Mouse (Mus musculus) c-Kit-positive CD71-positive TER-119-positive erythroid progenitor cells, embryonic 14.5 days (primary cell): ENCODE measurements around the gene Adamts3.

ENCODE experiments used
- DNase-seq: peaks from one replicate; pipeline ENCODE4 v3.0.0-alpha.2; 2013; ENCODE audit warnings: low spot score

Gene Adamts3

DNA sequence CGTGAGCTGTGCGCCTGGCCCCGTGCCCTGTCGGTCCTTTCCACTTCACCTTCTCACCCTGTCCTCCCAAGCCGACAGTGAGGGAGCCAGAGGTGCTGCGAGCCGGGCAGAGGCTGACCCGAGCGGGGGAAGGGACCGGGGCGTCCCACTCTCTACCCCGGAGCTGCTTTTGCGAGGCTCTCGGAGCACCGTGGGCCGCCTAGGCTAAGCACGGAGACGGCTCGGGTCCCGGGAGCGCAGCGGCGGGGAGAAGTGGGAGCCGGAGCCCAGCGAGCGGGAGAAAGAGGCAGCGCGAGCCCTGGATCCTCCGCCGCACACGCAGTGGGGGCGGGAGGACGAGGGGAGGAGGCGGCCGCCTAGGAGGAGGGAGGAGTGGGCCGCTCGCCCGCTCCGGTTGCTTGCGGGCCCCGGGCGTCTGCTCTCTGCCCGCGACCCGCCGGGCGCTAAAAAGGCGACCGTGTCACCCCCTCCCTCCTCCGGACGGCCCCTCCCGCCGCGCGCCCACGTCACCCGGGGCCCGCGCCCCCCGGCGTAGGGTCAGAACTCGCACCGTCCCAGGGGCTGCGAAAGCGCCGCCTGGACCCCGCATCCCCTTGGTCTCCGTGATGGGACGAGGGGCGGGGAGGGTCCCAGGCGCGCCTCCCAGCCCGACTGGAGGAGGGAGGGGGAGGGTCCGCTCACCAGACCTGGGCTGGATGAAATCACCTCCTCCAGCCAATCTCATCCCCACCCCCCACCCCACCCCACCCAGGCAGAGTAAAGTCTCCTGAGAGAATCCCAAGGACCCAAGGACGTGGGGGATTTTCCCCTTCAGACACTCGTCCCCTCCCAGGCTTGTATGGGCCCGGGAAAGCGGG is at the start of gene Adamts3:
Adamts3 (minus strand) TSS at position 284 of the 857 bp plus-strand sequence.
- DNase-seq, result peak; percentile 31

DNA sequence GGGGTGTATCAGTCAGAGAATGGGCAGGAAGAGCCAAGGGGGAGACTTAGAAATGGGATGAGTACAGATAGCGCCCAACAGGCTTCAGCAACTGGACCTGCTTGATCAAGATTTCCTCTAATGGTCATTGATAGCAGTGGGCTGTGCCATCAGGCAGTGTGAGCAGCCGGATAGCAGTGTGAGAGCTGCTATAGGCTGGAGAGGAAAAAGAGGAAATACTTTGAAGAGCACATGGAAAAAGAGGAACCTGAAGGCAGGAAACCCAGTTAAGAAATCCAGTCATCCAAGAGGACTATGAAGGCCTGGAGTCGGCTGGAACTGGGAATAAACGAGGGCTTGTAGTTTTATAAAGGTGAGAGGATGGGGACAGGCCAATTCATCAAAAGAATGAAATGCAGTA is 48.4 kb upstream of the Adamts3 start:
- DNase-seq, result no peak

GRCm38 (mm10) chr5:89912359-89912758 is 29.2 kb upstream of the Adamts3 start:
- DNase-seq, result no peak

DNA sequence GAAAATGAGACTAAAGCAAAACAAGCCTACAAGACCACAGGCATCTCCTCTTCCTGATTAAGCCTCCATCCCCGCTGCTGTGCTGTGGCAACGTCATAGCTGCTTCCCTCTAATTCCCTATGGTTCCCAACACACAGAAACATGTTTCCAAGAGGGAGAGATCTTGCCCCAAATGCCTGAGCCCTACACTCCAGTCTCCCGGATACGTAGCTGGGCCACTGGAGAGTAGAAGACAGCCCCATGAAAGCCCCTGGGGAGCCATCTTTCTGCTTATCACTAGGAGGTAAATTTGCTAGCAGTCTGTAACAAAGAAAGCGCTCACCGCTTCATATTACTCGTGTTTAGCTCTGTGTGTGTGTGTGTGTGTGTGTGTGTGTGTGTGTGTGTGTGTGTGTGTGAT is 28.8 kb upstream of the Adamts3 start:
- no peak for DNase-seq

DNA sequence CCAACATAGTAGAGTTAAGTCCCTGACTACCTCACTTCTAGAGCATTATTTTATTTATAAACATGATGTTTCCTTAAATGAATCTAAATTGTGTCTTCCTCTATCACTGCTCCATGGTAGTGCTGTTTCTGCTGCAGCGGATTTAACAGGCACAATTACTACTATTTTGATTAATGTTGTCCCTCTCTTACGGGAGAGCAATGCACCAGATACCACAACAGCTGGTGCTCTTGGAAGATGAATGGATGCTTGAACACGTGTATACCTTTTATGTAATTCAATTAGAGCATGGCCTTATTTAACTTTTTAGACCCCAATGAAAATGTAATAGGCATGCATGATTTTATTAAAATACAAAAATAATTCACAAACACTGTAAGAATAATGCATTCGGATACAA is 28.4 kb upstream of the Adamts3 start:
- no peak for DNase-seq

- DNase-seq, result no peak
These were observed 23.8 kb upstream of the Adamts3 start for GRCm38 (mm10) chr5:89906884-89907431.

DNA sequence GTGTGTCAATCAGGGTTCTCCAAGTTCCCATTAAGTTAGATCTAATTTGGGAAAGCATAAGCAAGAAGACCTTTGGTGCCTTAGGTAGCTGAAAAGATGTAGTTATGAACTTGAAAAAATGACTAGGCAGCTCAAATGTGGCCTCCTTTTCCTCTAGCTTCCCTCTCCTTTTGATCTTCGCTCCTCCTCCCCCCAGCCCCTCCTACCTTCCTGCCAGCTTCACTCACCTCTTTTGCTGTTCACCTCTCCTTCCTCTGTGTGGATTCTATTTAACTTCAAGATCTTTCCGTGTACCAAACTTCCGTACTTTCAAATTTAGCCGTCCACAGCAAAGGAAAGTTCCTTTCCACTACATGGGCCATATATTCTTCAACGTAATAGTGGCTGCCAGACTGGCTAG is 17.9 kb upstream of the Adamts3 start:
- no peak for DNase-seq

DNA sequence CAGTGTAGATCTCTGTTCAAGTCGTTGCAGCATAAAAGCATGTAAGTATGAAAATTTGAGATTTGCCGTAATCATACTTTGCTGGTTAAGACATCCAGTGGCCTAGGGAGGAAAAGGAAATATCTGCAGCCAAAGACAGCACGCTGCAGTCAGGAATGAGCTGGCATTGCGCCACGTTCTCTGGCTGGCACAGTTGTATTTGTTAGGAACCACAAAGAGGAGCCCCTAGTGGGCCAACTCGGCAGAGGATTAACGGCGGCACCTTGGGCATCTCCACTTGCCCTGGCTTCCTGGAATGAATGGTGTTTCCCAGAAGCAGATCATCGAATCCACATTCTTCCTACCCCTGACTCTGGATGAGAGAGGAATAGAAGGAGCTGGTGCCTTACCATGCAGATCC is 14.4 kb upstream of the Adamts3 start:
- no peak for DNase-seq

DNA sequence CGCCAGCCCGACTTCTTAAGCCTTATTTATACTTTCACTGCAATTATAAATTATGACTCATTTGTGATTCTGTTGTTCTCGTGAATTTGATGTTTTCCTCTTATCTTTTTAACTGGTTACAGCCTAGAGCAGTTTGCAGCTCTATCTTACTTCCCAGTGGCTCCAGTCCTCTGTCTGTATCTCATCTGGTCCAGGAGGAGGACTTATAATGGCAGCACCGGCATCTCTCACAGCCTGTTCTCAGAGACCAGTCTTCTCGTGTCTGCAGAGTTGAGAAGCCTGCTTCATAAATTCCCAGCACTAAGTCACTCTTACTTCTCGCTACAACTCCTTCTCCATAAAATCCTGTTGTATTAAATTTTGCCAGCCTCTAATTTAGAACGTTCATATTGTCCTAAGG is 12.4 kb upstream of the Adamts3 start:
- no peak for DNase-seq

DNA sequence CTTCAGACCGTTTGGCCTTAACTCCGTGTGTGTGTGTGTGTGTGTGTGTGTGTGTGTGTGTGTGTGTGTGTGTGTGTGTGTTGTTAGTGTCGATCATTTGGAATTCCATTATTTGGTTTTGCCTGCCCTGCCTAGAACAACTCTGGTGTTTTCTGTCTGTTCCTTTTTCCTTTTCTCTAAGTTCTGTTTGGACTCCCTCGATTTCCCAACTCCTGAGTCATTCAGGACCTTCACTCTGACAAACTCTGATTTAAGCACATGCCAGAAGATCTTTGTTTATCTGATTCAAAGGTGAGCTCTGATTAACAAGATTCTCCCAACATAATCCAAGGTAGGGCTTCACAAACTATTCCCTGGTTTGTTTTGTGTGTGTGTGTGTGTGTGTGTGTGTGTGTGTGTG is 1.9 kb upstream of the Adamts3 start:
- no peak for DNase-seq

GRCm38 (mm10) chr5:89883908-89884204 is 722 bp upstream of the Adamts3 start:
- DNase-seq, result peak; percentile 44

GRCm38 (mm10) chr5:89882091-89882734 is 921 bp downstream of the Adamts3 start:
- peak; percentile 45 for DNase-seq

DNA sequence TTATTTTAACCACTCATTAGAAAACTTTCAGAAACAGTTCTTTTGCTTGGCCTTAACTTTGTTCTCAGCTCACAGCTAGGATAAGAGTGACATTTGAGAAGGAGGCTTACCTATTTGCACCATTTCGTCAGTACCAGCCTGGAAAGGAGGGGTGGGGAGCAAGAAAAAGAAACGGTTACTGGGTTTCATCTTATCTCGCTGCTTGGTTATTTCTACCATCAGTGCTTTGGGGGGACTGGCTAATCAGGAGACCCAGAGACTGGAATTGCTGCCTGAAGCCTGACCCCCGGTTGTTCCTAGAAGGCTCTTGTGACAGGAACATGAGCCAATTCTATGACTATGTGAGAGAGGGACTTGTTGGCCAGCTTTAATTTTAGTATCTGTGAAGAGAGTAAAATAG is 1.7 kb downstream of the Adamts3 start:
- DNase-seq, result no peak

GRCm38 (mm10) chr5:89878866-89879392 is 4.2 kb downstream of the Adamts3 start:
- DNase-seq, result no peak

DNA sequence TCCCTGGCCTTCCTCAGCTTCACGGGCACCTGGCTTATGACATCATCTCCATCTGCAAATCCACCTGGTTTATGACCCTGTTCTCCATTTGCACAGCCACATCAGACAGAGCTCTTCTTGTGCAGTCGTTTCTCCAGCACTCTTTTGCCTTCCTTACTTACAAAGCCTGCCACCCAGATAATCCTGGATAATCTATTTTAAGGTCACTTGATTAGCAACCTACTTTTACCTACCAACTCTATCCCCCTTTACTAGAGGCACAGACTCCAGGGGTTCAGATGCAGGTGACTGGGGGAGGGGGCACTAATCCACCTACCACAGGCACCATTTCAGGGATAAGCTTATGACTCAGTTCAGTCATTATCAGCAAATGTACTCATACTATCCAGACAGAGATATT is 10.5 kb downstream of the Adamts3 start:
- no peak for DNase-seq

DNA sequence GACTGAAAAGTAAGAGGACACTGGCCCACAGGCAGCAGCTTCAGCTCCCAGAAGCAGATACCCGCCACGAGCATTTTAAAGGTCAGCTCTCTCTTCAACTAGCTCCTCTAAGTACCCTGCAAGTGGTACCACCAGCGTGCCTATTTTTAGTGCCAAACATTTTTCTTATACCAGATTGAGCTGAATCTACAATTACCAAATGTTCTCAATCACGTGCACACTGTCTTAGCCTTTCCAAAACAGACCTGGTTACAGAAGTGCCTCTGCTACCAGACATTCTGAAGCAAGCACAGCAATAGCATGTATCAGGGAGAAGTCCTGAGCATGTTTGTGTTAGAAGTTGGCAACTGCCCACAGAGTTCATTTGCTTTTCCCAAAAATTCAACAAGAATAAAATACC is 23.5 kb downstream of the Adamts3 start:
- DNase-seq, result no peak

- DNase-seq, result no peak
These were observed 24.3 kb downstream of the Adamts3 start for GRCm38 (mm10) chr5:89858837-89859236.

DNA sequence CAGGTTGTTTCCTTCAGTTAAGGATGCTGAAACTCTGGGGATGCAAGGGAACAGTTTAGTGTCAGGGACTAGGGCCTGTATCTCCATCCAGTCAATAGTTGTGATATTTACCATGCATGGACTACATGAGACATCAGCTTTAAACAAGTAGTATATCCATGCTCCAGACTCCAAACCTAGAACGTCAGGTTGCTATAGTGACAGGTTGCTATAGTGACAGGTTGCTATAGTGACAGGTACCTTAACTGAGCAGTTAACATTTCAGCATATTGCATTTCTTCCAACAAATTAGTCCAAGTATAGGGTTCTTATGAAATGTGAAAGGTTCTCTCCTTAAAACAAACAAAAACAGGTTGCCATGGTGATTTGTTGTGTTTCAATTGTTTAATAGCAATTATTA is 36.6 kb downstream of the Adamts3 start:
- no peak for DNase-seq

- no peak for DNase-seq
These were observed 38.8 kb downstream of the Adamts3 start for GRCm38 (mm10) chr5:89844354-89844753.

- DNase-seq, result no peak
These were observed 39.7 kb downstream of the Adamts3 start for GRCm38 (mm10) chr5:89843478-89843877.

GRCm38 (mm10) chr5:89839627-89840026 is 43.5 kb downstream of the Adamts3 start:
- DNase-seq, result no peak

DNA sequence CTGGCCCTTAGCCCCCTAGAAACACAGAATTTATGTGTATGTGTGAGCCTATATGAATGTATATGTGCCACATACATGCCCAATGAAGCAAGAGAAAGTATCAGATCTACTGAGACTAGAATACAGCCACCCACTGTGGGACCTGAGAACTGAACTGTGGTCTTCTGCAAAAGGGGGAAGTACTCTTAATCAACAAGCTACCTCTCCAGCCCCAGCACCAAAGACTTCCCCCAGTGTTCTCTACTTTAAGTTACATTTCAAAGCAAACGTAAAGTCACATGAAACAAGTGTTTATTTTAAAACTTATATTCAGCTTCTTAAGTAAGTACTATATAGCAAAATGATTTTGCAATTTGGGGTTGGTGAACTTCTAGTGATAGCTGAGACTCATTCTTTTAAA is 62.0 kb downstream of the Adamts3 start:
- no peak for DNase-seq

- DNase-seq, result peak; percentile 67
These were observed 63.6 kb downstream of the Adamts3 start for GRCm38 (mm10) chr5:89819531-89819930.
